Mouse (Mus musculus) heart, adult 2 months (tissue): ENCODE results near the gene Sorl1.

Source experiments
- CTCF ChIP-seq: fragments of 200-600 bp; IDR thresholded peaks from 2 replicates; pipeline ENCODE4 v1.8.1; 2022; ENCODE audit warnings: antibody characterized with exemption, mild to moderate bottlenecking, moderate library complexity
- EP300 ChIP-seq: fragments of 200-500 bp; IDR thresholded peaks from 2 replicates; pipeline ENCODE4 v1.6.1; 2011; ENCODE audit warnings: low read depth, low read length, control low read depth; ENCODE audit not compliant: insufficient read depth
- POLR2A ChIP-seq: fragments of 200-500 bp; IDR thresholded peaks from 2 replicates; pipeline ENCODE4 v1.6.1; 2011; ENCODE audit warnings: mild to moderate bottlenecking, low read depth, low read length, control low read depth; ENCODE audit not compliant: insufficient read depth

DNA sequence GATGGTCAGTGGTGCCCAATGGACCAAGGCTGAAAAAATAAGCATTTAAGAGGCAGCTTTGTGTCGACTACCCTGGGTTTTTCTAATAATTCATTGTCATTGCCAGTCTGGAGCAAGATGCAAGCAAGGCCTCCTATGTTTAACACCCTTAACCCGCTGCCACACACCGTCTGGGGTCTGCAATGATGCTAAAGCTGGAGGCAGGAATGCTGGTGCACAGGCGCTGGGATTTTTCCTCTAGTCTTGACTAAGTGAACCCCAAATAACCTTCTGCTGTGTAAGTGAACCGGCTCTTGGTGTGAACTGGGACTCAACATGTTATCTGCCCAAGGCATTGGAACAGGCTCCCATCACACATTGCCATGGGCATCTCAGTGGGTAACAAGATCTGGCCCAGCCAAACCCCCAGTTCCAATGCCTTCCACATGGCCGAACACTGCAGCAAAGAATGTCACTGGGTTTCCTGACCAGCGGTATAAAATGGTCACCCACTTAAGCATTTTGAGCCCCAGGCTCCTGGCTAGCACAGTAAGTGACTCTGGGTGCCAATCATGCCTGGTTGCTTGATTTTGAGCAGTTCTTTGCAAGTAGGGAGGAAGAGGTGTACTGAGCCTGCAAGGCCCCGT is 186.6 kb downstream of the Sorl1 start:
- no peak for TF ChIP-seq POLR2A
- no peak for TF ChIP-seq CTCF
- no peak for TF ChIP-seq EP300
